Mouse (Mus musculus) bone marrow, adult 2 months (tissue): ENCODE results near the gene Fgf15. TPM values are rescaled to one million over a fixed set of nuclear protein-coding genes. Genes with fewer than 3 reads are reported as not detected.

Source experiments
- H3K27ac ChIP-seq: fragments of 200-500 bp; 2 replicates; pipeline ENCODE4 v1.5.1; 2012; ENCODE audit warnings: low read depth, mild to moderate bottlenecking, control low read depth, inconsistent platforms, low read length; ENCODE audit not compliant: control insufficient read depth, poor library complexity, insufficient read depth
- H3K4me1 ChIP-seq: fragments of 200-500 bp; 2 replicates; pipeline ENCODE4 v1.6.1; 2011; ENCODE audit warnings: low read length; ENCODE audit not compliant: control insufficient read depth, insufficient read depth
- H3K4me3 ChIP-seq: fragments of 200-500 bp; replicated peaks from 2 replicates; pipeline ENCODE3; 2011; ENCODE audit warnings: mild to moderate bottlenecking, low read depth, low read length, control low read depth; ENCODE audit not compliant: control insufficient read depth
- CTCF ChIP-seq: fragments of 200-500 bp; IDR thresholded peaks from 2 replicates; pipeline ENCODE4 v1.5.1; 2011; ENCODE audit warnings: low read length, control low read depth; ENCODE audit not compliant: control insufficient read depth, insufficient read depth
- POLR2A ChIP-seq: fragments of 200-500 bp; IDR thresholded peaks from 2 replicates; pipeline ENCODE4 v1.6.1; 2011; ENCODE audit warnings: low read depth, mild to moderate bottlenecking, control low read depth, low read length, borderline replicate concordance; ENCODE audit not compliant: control insufficient read depth
- WGBS: fragments of 180-500 bp; shearing (Covaris S2); methylation state at CpG from one replicate; pipeline ENCODE4 v1.1.7; 2018; 5-methylcytosine and 5-hydroxymethylcytosine counted together
- polyA plus RNA-seq: library from polyadenylated mRNA; stranded (reverse); fragments of >200 nt; gene quantifications from 2 replicates; pipeline ENCODE4 v1.2.4, GENCODE M21; 2011; ENCODE audit warnings: low replicate concordance; ENCODE audit not compliant: missing spikeins, insufficient read depth, insufficient read length

Fgf15 gene
- polyA plus RNA-seq, 1 experiment: not detected

GRCm38 (mm10) chr7:144929506-144929905, 33.2 kb downstream of the Fgf15 start:
- peaks cover 1% of the 10 kb centered on the region; the same call in 1 of the 2 replicates for H3K4me1 ChIP-seq
- no peak overlapping the region for H3K4me3 ChIP-seq
- WGBS: 87% methylated on average over 8 of the region's 8 CpGs
- TF ChIP-seq CTCF (no peak), POLR2A (no peak)
- H3K27ac ChIP-seq: no peak overlapping the region

- Histone ChIP-seq H3K4me1 (peaks cover 1% of the 10 kb centered on the region; the same call in 1 of the 2 replicates), H3K27ac (no peak overlapping the region), H3K4me3 (no peak overlapping the region)
- TF ChIP-seq POLR2A (no peak), CTCF (no peak)
- 84% methylated on average over 5 of the region's 5 CpGs for WGBS
Measured at GRCm38 (mm10) chr7:144929931-144930330, 33.6 kb downstream of the Fgf15 start.

- WGBS: 20% methylated on average over 3 of the region's 3 CpGs
Measured at GRCm38 (mm10) chr7:144931778-144932177, 35.4 kb downstream of the Fgf15 start.

GRCm38 (mm10) chr7:144932389-144932937, 36.1 kb downstream of the Fgf15 start:
- no peak overlapping the region for H3K27ac ChIP-seq
- no peak overlapping the region for H3K4me3 ChIP-seq
- no peak for TF ChIP-seq POLR2A
- TF ChIP-seq CTCF: no peak
- H3K4me1 ChIP-seq: peaks cover 1% of the 10 kb centered on the region; the same call in 1 of the 2 replicates
- 28% methylated on average over 18 of the region's 18 CpGs for WGBS

More at GRCm38 (mm10) chr7:144931778-144932177, 35.4 kb downstream of the Fgf15 start:
- Histone ChIP-seq H3K4me3 (no peak overlapping the region), H3K27ac (no peak overlapping the region), H3K4me1 (peaks cover 1% of the 10 kb centered on the region; the same call in 1 of the 2 replicates)
- TF ChIP-seq POLR2A (no peak), CTCF (peak; percentile 54; the same call in 1 of the 2 replicates)

- no peak overlapping the region for H3K27ac ChIP-seq
- WGBS: 61% methylated on average over 3 of the region's 3 CpGs
- no peak overlapping the region for H3K4me3 ChIP-seq
- TF ChIP-seq POLR2A (no peak), CTCF (no peak)
- H3K4me1 ChIP-seq: peaks cover 1% of the 10 kb centered on the region; the same call in 1 of the 2 replicates
Measured at GRCm38 (mm10) chr7:144933336-144933735, 37.0 kb downstream of the Fgf15 start.

- Histone ChIP-seq H3K27ac (no peak overlapping the region), H3K4me1 (peaks cover 1% of the 10 kb centered on the region; the same call in 1 of the 2 replicates), H3K4me3 (no peak overlapping the region)
- 56% methylated on average over 8 of the region's 8 CpGs for WGBS
- TF ChIP-seq CTCF (no peak), POLR2A (no peak)
Measured at GRCm38 (mm10) chr7:144933796-144934195, 37.5 kb downstream of the Fgf15 start.

- WGBS: 85% methylated on average over 5 of the region's 5 CpGs
- Histone ChIP-seq H3K4me3 (no peak overlapping the region), H3K4me1 (peaks cover 1% of the 10 kb centered on the region; the same call in 1 of the 2 replicates), H3K27ac (no peak overlapping the region)
- no peak for TF ChIP-seq POLR2A
- no peak for TF ChIP-seq CTCF
Measured at GRCm38 (mm10) chr7:144934901-144935300, 38.6 kb downstream of the Fgf15 start.

GRCm38 (mm10) chr7:144935563-144935962, 39.2 kb downstream of the Fgf15 start:
- Histone ChIP-seq H3K4me1 (peaks cover 1% of the 10 kb centered on the region; the same call in 1 of the 2 replicates), H3K4me3 (no peak overlapping the region), H3K27ac (no peak overlapping the region)
- TF ChIP-seq CTCF (0 out of 2 replicates have a peak, but pooled peaks have one; percentile 25), POLR2A (no peak)
- 58% methylated on average over 5 of the region's 5 CpGs for WGBS

- H3K27ac ChIP-seq: no peak overlapping the region
- no peak overlapping the region for H3K4me3 ChIP-seq
- TF ChIP-seq CTCF (no peak), POLR2A (no peak)
- 81% methylated on average over 4 of the region's 4 CpGs for WGBS
- H3K4me1 ChIP-seq: peaks cover 1% of the 10 kb centered on the region; the same call in 1 of the 2 replicates
Measured at GRCm38 (mm10) chr7:144936311-144936880, 40.1 kb downstream of the Fgf15 start.
